Mouse (Mus musculus) lung, postnatal 25 days (tissue): ENCODE measurements around the gene Hhat.

Experiments
- DNase-seq: peaks from one replicate; pipeline ENCODE4 v3.0.0; 2022; ENCODE audit warnings: low spot score

The Hhat gene

DNA sequence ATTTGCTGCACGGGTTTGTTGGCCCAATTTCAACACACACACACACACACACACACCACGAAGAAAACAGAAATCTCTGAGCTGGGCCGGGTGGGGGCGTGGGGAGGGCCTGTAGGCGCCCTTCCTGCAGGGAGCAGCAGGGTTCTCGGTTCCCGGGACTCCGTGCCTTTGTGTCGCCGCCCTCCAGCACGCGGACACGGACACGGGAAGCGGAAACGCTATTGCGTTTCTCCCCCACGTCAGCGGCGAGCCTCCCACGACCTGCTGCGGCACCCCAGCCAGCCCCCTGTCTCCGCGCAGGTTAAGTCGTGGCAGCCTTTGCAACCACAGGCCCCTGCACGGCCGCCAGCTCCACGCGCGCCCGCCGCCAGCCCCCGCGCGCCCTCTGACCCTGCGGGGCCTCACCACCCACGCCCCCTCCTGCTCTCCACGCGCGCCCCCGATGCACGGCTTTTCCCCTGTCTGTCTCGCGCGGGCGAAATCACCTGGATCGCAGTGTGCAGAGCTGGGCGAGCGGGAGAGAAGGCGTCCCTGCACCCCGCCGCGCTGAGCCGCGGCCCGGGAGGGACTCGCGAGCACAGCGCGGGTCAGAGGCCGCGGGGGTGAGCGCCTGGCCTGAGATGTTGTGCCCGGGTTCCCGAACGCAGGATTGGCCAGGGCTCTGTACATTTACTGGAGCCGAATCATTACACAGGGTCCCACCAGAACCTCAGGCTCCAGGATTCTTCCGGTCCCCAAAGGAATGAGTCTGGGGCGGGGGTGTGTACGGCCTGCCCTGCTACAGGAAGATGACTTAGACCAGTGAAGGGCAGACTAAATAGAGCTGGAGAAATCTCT lies at the start of gene Hhat:
Gene Hhat (minus strand): TSS at position 729 of the 837 bp plus-strand sequence.
- peak; percentile 74 for DNase-seq

DNA sequence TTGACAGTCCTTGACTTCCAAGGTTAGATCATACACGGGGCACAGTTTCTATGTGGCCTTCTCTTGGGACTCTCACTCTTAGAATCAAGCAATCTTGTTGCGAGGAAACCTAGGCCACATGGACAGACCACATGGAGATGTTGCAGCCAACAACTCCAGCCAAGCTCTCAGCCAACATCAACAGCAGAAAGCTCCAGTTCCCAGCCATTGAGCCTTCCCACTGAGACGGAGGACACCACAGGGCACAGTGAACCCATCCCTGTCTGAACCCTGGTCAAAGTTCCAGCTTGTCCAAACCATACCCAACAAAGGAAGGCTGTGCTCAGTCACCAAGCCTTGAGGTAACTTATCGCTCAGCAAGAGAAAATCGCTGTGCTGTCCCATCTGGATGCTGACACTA lies 47.3 kb upstream of the Hhat start:
- no peak for DNase-seq

DNA sequence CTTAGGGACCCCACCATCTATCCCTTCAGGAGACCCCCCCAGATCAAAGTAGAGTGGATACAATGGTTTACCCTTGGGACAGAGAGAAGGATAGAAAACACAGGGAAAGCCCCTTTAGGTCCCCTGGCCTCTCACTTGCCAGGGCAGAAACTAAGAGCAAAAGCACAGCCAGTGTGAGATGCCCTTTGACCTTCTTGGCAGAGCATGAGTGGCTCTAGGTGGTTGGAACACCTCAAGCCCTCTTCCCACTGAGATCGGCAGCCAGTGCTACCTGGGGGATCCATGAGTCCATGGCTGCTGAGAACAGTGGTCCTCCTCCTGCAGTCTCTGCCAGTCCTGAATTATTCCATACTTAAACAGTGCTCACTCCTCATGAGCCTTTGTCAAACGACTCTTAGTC lies 44.8 kb upstream of the Hhat start:
- DNase-seq = no peak

DNA sequence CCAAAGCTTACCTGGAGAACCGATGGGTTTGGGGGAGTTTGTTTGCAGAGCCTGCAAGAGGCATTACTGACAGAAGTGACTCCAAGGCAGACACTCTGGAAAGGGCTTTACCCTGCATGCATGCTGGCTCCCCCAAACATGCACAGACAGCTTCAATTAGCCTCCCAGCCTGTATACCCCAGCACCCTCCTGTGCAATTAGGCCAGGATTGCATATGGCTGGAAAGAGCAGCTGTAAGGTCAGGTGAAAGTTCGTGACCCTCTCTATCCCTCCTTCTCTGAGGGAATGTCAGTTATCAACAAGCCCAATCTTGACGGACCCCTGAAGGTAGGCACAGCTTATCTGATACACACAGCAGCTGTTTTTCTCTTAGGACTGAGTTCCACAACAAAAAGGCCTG lies 43.7 kb upstream of the Hhat start:
- no peak for DNase-seq

DNA sequence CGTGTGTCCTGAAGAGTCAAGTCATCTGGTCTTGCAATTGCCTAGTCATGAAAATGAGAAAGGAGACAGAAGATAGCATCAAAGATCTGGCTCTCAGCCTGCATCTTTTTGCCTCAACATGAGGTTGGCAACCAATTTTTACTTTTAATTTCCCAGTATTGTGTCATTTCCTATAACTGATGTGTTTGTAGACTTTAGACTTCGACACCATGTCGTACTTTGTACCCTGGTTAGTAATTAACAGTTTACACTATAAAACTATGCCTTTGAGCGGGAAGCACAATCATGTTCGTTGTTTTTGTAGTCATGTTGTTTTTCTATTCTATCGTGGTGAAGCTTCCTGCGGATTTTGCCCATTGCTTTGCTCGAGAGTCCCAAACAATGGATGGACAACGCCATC lies 41.7 kb upstream of the Hhat start:
- no peak for DNase-seq

DNA sequence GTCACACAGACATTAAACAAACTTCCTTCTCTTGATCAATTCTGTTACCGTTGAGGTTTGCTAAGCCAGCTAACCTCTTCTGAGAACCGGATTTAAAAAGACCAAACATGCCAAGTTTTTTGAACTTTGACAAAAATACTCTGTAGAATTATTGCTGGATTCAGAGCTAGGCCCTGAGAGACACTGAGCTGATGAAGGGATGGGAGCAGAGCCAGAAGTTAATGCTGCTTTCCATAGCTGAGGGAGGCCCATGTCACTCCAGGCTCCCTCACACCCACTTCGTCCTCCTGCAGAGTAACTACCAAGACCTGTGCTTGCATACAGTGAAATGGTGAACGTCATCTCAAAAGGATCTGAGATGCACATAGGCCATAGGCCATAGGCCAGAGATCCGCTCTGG lies 41.3 kb upstream of the Hhat start:
- no peak for DNase-seq

DNA sequence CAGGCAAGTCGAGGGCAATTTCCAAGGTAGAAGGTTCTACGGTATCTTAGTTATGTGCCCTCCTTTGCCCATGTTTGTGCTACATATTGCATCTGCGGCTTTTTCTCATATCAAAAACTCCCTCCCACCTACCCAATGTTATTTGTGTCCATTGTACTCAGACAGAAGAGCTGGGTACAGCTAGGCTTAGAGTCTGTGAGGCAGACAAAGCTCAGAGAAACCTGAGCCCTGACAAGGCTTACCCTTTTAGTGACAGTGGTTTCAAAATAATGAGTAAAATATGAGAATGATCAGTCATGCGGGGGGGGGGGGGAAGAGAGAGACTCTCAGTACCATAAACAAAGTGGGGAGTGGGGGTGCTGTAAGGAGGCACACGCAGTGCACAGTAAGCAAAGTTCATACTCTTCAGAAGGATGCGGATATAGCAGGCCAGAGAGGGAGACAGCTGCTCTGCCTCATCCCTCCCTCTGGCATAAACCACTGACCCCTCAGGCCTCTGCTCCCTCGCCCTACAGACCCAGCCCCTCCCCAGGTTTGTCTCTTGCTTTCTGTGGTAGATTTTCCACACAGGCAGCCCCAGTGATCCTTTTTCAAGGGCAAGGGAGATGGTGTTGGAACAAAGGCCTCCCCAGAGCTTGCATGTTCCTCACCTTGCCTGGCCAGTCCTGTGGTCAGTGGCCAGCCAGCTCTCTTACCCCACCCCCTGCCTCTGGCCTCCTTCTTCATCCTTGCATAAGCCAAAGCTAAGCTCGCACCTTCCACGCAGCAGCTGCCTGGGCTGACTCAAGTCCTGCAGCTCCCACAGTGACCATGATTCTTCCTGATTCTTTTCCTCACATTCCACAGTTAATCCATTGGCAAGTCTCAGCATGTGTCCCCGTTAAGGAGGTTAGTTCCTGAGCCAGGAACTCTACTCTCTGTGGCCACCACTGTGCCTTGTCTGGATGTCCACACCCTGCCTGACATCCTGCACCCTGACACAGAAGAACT lies 35.4 kb upstream of the Hhat start:
- no peak for DNase-seq

DNA sequence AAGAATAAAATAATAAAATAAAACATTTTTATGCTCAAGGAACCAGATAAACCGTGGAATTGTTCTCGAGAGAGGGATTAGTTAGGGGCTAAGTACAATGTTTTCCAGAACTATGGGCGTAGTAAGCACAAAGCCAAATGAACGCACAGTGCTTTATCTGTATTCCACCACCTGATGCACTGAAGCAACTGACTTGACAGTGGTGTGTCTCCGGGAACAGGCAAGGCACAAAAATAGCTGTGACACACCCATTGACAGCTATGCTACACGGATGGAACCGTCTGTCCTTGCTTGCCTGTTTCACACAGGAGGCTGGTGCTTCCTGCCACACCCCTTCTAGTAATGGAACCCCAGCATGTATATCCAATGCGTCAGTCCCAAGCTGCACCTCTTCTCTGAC lies 29.3 kb upstream of the Hhat start:
- DNase-seq = no peak

DNA sequence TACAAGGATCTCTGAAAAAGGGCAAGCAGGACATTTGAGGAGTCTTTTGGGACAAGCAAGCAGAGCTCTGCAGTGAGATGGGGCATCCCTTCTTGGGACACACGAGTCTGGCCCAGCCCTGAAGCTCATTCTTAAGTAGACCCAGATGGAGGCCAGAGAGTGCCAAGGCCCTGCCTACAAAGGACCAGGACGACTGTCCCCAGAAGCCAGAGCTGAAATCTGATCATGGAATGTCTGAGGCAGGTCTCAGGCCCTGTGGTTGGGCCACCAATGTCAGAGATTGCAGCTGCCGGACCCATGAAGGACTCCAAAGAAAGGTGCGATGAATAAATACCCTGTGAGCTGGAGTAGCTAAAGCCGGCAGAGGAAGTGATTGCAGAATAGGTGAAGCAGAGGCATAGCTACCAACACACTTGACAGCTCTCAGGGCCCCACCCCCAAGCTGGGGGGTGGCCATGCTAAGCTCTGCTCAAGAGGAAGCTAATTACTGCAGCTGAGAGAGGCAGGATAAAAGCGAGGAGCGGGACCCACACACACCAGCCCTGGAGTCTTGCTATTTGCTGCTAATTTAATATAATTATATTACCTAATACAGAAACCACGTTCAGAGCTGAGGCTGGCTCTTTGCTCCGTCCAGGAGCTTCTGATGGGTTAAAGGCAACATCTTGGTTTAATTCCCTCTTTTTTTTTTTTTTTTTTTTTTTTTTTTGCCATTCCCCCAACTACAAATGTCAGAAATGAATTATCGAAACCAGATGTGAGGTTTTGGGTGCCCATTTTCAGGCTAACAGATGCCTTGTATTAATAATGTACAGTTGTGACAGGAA lies 28.4 kb upstream of the Hhat start:
- peak; percentile 13 for DNase-seq

DNA sequence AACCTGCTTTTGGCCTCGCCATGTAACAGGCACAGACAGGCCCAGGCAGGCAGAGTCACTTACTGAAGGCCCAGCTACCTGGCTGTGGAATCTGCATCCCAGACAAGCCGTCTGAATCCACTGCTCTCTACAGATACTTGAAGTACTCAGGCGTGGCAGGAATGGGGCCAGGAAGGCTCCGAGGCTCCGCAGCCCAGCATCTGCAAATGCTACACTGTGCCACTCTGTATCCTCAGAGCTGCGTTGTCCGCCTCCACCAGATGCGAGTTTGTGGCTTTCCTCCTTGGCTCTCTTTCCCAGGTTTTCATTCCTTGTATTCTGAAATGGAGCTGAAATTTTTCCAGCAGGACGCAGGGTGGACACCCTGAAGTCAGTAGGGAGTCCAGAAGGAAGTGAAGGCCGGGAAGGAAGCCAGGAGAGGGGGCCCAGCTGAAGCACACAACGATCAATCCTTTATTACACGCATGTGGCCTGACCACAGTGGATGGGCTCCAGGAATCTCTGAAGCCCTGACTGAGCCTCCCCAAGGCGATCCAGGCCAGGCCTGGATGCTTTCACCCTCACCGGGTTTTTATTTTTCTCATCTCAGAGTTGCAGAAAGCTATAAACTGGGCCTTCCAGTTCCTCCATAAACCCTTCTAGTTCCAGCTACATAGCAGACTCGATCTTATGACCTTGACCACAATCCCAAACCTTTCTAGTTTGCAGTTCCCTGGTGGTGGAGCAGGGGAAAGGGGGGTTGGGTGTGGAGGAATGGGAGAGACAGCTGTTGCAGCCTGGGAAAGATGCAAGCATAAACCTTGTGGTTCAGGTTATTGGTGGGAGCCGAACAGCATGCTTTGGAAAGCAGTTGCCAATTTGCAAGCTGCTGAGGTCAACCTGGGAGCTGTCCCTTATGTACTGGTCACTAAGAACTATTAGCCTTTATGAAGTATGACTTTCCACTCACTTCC lies 27.5 kb upstream of the Hhat start:
- no peak for DNase-seq

DNA sequence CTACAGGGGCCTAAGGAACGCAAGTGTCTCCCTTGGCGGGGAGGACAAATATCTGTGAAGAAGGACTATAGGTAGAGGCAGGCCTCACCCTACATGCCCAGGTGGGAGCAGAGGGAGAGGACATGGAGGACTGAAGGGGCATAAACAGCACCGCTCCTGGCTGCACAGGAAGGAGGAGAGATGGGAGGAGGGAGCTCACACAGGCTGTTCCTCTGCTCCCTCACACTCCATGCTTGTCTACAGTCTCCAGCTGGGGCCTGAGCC lies 25.9 kb upstream of the Hhat start:
- no peak for DNase-seq

DNA sequence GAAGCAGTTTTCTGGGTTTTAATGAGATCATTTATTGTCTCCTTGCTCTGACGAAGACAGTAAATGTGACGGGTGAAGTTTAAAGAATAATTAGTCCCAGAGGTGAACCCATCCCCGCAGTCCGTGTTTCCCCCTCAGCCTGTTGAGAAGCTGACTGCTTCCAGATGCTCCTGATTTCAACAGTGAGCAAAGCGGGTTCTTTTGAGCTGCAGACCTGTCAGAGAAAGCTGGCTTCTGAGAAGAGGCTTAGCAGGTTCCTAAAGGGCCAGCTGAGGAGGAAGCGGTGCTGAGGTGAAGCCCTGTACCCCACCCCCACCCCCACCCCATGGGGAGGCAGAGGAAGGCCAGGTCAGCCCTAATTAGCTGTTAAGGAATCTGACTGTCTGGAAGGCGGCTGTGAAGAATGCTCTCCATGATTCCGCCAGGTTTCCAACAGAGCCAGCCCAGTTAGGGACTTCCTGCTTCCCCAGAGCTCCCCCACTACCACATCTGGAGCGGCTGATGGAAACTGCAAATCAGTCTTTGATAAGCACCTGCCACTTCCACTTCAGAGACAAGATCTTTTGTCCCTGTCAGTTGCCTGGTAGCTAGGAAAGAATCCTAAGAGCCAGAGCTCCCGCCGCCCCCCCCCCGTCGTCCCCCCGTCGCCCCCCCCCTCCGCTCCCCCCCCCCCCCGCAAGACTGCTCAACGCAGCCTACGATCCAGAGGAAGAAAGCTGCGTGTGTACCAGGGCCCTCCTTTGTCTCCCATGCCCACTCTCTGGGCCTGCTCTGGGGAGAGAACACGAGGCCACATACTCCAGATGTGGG lies 25.4 kb upstream of the Hhat start:
- DNase-seq = no peak

DNA sequence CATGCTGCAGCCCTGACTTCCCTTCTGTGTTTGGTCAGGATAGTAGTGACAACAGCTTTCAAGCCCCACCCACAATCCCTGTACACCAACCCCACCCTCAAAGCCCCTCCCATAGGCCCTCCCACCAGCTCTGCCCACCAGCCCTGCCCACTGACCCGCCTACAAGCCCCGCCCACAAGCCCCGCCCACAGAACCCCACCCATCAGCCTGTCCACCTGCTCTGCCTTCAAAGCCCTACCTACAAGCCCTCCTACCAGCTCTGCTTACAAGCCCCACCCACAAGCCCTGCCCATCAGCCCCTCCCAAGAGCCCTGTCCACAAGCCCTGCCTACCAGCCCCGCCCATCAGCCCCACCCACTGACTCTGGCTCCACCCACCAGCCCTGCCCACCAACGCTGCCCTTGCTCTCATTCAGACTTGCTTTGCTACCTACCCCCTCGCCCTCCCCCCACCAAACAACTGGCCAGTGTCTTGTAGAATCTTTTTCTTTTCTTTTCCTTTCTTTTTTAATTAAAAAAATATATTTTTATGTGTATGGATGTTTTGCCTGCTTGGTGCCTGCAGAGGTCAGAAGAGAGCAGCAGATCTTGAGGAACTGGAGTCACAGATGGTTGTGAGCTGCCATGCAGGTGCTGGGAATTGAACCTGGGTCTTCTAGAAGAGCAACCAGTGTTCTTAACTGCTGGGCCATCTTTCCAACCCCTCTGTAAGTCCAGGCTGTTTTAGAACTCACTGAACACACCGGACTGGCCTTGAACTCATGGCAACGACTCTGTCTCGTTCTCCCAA lies 24.1 kb upstream of the Hhat start:
- DNase-seq = no peak

DNA sequence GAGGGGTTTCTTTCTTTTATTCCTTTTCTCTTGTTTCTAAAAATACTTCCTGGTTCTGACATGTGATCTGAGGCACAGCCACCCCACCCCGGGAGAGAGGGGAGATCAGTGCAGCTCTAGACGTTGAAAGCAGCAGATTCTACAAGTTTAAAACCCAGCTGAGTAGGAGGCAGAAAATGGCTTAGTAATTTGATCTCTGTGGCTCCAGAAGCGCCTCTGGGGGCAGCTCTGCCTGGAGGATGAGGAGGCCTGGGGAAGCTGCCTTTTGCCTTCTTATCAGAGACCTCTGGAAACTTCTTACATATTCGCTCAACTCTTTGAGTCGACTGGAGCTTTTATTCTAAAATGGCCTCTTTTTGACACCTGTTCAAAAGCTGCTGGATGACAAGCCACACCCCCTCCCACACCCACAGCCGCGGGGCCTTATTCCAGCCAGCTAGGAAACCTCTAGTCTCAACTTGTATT lies 20.9 kb upstream of the Hhat start:
- no peak for DNase-seq

DNA sequence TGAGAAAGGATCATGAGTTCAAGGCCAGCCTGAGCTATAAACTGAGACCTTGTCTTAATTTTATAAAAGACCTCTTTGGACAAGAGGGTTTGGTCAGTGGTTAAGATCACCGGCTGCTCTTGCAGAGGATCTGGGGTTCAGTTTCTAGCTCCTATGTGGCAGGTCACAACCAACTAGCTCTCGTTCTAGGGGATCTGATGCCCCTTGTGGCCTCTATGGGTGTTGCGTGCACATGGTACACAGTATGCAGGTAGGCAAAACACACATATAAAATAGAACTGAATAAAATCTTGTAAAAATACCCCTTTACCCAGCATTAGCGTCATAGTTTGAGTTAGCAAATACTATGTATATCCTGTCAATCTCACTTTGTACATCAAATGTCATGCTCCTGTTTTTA lies 19.4 kb upstream of the Hhat start:
- DNase-seq = no peak

DNA sequence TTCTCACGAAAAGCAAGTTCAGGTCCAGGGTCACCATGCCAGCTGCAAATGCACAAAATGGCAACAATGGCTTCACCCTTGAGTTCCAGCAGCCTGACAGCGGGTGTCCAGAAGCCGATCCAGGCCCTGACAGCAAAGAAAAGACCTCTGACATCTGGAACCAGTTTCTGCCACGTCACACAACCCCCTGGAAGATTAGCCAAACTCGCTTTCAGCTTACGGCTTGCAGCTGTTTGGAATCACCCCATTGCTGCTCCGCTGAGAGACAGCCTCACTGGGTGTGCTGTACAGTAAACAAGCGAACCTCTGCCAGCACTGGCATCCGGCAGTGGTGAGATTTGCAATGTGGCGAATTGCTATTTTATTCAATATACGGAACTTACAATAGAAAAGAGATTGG lies 18.8 kb upstream of the Hhat start:
- peak; percentile 67 for DNase-seq

DNA sequence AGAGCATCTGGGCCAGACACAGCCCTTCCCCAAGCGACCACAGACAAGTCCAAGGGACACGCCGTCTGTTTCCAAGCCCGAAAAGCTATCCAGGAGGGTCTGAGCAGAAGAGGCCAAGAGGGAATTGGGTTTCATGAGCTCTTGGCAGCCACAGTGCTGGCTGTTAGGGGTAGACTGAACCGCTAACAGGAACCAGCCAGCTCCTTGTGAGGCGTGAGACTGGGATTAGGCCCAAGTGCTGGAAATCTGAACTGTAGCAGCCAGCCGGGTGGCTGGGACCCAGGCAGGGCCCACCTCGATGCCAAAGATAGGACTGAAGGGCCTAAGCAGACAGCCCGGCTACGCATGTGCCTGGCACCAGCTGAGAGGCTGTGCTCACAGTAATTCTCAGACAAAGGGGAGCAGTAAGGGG lies 18.1 kb upstream of the Hhat start:
- peak; percentile 51 for DNase-seq

DNA sequence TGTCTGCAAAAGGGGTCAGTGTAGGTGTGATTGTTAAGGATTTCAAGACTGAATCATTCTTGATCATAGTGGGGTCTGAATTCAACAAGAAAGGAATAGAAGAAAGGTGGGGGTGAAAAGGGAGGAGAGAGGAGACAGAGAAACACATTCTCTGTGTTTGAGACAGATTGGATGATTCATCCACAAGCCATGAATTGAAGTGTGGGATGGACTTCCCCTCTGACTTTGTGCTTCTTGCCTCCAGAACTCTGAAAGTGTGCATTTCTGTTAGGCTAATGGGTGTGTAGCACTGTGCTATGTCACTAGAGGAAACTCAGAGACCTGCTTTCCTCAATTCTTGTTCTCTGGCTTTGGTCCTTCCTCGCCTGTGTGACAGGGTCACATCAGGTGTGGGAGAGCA lies 15.2 kb upstream of the Hhat start:
- DNase-seq = no peak
